Mouse (Mus musculus): ENCODE data around the gene Fam155a.

The Fam155a gene

GRCm38 (mm10) chr8:9182461-9182860 lies 588.5 kb downstream of the Fam155a start:
- DNase-seq (ENCODE audit: low read depth, low spot score), result no peak

GRCm38 (mm10) chr8:9180686-9181315 lies 590.2 kb downstream of the Fam155a start:
- DNase-seq (ENCODE audit: low read depth, low spot score), result no peak

- no peak for DNase-seq (ENCODE audit: low read depth, low spot score)
Observed at GRCm38 (mm10) chr8:9176974-9177373, 594.0 kb downstream of the Fam155a start.

- peak; percentile 64 for DNase-seq (ENCODE audit: low read depth, low spot score)
Observed at GRCm38 (mm10) chr8:9174865-9175565, 595.9 kb downstream of the Fam155a start.

- DNase-seq (ENCODE audit: low read depth, low spot score), result no peak
Observed at GRCm38 (mm10) chr8:9171848-9172247, 599.1 kb downstream of the Fam155a start.

- no peak for DNase-seq (ENCODE audit: low read depth, low spot score)
Observed at GRCm38 (mm10) chr8:9167995-9168394, 603.0 kb downstream of the Fam155a start.

- no peak for DNase-seq (ENCODE audit: low read depth, low spot score)
Observed at GRCm38 (mm10) chr8:9161606-9162005, 609.4 kb downstream of the Fam155a start.

GRCm38 (mm10) chr8:9159322-9159721 lies 611.6 kb downstream of the Fam155a start:
- DNase-seq (ENCODE audit: low read depth, low spot score), result no peak

- DNase-seq (ENCODE audit: low read depth, low spot score), result no peak
Observed at GRCm38 (mm10) chr8:9158652-9159051, 612.3 kb downstream of the Fam155a start.

GRCm38 (mm10) chr8:9157141-9157781 lies 613.7 kb downstream of the Fam155a start:
- no peak for DNase-seq (ENCODE audit: low read depth, low spot score)
